Mouse (Mus musculus) testis, adult 2 months (tissue): ENCODE data around the gene Mylpf.

Experiments
- CTCF ChIP-seq: fragments of 200-500 bp; IDR thresholded peaks from 2 replicates; pipeline ENCODE4 v1.5.1; 2012; ENCODE audit warnings: low read depth, mild to moderate bottlenecking, inconsistent platforms, low read length, moderate library complexity; ENCODE audit not compliant: control insufficient read depth, insufficient read depth, insufficient replicate concordance
- POLR2A ChIP-seq: fragments of 200-500 bp; IDR thresholded peaks from 2 replicates; pipeline ENCODE4 v1.6.1; 2012; ENCODE audit warnings: low read depth, mild to moderate bottlenecking, inconsistent platforms, low read length, moderate library complexity; ENCODE audit not compliant: control insufficient read depth

DNA sequence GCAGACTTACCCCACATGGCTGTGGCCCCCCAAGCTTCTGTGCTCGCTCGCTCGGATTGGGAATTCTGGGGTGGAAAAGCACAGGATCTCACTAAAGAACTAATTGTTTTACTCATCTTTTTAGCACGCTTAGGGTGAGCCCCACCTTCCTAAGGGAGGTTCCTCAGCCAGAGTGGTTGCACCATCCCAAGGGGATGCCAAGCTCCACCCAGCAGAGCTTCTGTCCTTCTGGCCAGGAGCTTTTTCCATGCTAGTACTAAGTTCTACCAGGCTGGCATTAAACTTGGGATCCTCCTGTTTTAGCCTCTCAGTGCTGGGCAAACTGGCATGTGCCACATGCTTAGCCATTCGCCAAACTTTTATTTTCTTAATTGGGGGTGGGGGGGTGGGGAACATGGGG lies 46.1 kb upstream of the Mylpf start:
- TF ChIP-seq CTCF (no peak), POLR2A (no peak)
